Mouse (Mus musculus): Measurements from ENCODE around the gene Bhlhe40. TPM values are rescaled to one million over a fixed set of nuclear protein-coding genes. Genes with fewer than 3 reads are reported as not detected.

The Bhlhe40 gene
- polyA plus RNA-seq, 1 experiment from 2014 or later: 25.1 TPM

- Histone ChIP-seq H3K9me3 (replicated peaks) (no peaks in the 10 kb centered on the region), H3K9ac (no peak overlapping the region), H3K36me3 (no peaks in the 10 kb centered on the region), H3K4me3 (no peak overlapping the region), H3K4me2 (no peak overlapping the region), H3K27ac (no peak overlapping the region), H3K27me3 (no peaks in the 10 kb centered on the region), H3K4me1 (replicated peaks) (peaks cover 10% of the 10 kb centered on the region)
- no peak for ATAC-seq (replicated peaks; ENCODE audit: insufficient number of reproducible peaks, insufficient read depth, low FRiP score, low read depth)
- 36% methylated on average over 2 of the region's 2 CpGs for WGBS
Observed at GRCm38 (mm10) chr6:108655861-108656260, 4.6 kb upstream of the Bhlhe40 start.

DNA sequence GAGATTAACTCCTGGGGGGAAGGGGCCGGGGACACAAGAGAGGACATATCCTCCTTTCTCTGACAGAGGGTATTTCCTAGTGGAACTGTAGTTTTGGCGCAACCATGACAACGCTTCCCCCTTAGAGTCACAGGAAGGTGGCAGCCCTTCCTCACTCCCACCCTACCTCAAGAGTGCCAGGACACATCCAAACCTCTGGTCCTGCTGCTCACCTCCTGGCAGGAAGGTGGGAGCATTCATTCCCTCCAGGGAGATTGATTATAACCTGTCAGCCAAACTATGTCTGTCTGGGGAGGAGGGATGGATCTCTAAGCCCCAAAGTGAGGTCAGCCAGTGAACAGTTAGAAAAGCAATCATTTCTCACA lies 2.4 kb upstream of the Bhlhe40 start:
- ATAC-seq (replicated peaks; ENCODE audit: insufficient number of reproducible peaks, insufficient read depth, low FRiP score, low read depth): no peak
- peak overlapping the region; percentile 90 for H3K9ac ChIP-seq
- 62% methylated on average over 3 of the region's 3 CpGs for WGBS
- no peaks in the 10 kb centered on the region for H3K27me3 ChIP-seq
- H3K27ac ChIP-seq: peak overlapping the region; percentile 97
- H3K4me3 ChIP-seq: peak overlapping the region; percentile 84
- peak overlapping the region; percentile 71 for H3K4me2 ChIP-seq
- H3K36me3 ChIP-seq: no peaks in the 10 kb centered on the region
- H3K4me1 ChIP-seq (replicated peaks): peaks cover 19% of the 10 kb centered on the region
- no peaks in the 10 kb centered on the region for H3K9me3 ChIP-seq (replicated peaks)

DNA sequence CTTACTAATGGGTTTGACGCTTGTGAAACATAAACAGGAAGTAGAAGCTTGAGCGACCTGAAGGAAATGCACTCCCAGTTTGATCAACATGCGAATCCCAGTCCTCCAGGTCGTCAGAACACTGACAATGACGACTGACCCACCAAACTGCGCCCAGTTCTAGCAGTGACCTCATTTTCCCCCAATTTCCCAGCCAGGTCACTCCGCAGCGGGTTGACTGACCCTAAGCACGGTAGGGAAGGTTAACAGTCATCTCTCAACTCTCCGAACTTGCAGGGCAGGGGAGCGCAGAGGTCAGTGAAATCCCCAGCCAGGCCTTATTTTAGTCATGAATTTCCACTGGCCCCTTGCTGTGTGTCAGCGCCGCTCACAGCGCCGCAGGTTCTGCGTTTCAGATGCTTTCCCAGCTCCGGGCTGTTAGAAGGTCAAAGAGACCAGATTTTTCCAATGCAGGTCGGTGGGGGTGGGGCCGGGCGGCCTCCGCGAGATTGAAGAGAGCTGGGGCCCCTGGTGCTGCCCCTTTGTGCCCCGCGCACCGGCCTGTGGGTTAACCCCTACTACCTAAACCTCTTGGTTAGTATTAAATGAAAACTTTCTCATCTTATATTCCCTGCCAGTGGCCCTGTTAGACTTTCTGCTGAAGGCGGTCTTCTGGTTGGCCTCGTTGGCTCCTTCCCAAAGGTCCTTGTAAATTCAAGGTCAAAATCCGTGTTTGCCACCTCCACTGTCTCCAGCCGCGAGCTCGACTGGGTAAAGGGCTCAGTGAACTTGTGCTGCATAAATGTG lies 1.8 kb upstream of the Bhlhe40 start:
- Histone ChIP-seq H3K4me1 (replicated peaks) (peaks cover 24% of the 10 kb centered on the region), H3K36me3 (no peaks in the 10 kb centered on the region), H3K9me3 (replicated peaks) (no peaks in the 10 kb centered on the region), H3K9ac (peak overlapping the region; percentile 90), H3K4me3 (peak overlapping the region; percentile 84), H3K4me2 (peak overlapping the region; percentile 71), H3K27ac (peak overlapping the region; percentile 97), H3K27me3 (no peaks in the 10 kb centered on the region)
- ATAC-seq (replicated peaks; ENCODE audit: insufficient number of reproducible peaks, insufficient read depth, low FRiP score, low read depth): no peak
- 3% methylated on average over 31 of the region's 31 CpGs for WGBS

DNA sequence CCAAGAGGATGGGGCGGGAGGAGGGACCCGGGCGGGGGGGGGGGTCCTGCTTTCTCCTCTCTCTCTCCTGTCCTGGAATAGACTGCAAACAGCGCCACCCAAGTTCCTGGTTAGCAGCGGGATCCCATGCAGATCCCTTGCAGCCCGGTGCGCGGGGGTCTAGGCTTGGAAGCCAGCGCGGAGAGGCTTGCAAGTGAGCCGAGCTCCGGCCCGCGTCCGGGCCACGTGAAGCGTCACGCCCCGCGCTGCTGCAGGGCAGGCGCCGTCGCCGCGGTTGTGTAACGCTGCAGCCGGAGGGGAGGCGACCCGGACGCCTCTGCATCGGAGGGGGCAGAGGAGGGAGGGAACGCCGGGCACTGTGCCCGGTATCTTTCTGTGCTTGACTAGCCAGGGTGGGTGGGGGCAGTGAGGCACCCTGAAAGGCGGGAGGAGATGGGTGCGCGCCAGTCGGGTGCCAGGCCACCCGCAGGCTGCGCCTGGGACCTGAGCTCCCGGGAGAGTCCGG lies 1.2 kb upstream of the Bhlhe40 start:
- ATAC-seq (replicated peaks; ENCODE audit: insufficient number of reproducible peaks, insufficient read depth, low FRiP score, low read depth): peak; percentile 79
- WGBS: under 1% methylated on average over 41 of the region's 42 CpGs
- H3K9me3 ChIP-seq (replicated peaks): no peaks in the 10 kb centered on the region

DNA sequence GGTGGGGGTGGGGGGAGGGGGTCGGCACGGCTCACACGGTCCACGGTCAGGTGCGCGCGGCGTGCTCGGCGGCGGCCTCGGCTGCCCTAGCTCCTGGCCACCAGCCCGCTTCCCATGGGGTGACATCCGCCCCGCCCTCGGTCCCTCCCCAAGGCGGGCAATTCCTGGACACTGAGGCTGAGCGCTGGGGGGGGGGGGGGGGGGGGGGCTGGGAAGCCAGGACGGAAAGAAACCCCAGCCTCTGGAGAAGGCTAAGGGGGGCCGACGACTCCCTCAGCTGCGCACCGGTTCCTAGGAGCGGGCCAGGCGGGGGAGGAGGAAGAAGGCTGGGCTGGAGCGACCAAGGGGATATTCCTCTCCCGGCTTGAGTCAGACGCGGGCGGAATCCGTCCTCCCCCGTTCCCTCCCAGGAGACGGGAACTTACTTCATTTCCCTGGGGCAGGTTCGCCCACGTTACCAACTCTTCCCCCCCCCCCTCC lies 663 bp upstream of the Bhlhe40 start:
- peak overlapping the region; percentile 71 for H3K4me2 ChIP-seq
- H3K9ac ChIP-seq: peak overlapping the region; percentile 90
- peaks cover 32% of the 10 kb centered on the region for H3K4me1 ChIP-seq (replicated peaks)
- H3K27ac ChIP-seq: peak overlapping the region; percentile 97
- WGBS: 0% methylated on average over 16 of the region's 35 CpGs
- peak overlapping the region; percentile 84 for H3K4me3 ChIP-seq
- H3K36me3 ChIP-seq: peaks cover 6% of the 10 kb centered on the region; the same call in 1 of the 2 replicates
- H3K27me3 ChIP-seq: no peaks in the 10 kb centered on the region
- H3K9me3 ChIP-seq (replicated peaks): no peaks in the 10 kb centered on the region
- peak; percentile 85 for ATAC-seq (replicated peaks; ENCODE audit: insufficient number of reproducible peaks, insufficient read depth, low FRiP score, low read depth)

More for the DNA sequence above, 1.2 kb upstream of the Bhlhe40 start:
- H3K36me3 ChIP-seq: peaks cover under 1% of the 10 kb centered on the region; the same call in 1 of the 2 replicates
- H3K9ac ChIP-seq: peak overlapping the region; percentile 90
- H3K27me3 ChIP-seq: no peaks in the 10 kb centered on the region
- H3K4me1 ChIP-seq (replicated peaks): peaks cover 27% of the 10 kb centered on the region
- peak overlapping the region; percentile 97 for H3K27ac ChIP-seq
- H3K4me3 ChIP-seq: peak overlapping the region; percentile 84
- peak overlapping the region; percentile 71 for H3K4me2 ChIP-seq

DNA sequence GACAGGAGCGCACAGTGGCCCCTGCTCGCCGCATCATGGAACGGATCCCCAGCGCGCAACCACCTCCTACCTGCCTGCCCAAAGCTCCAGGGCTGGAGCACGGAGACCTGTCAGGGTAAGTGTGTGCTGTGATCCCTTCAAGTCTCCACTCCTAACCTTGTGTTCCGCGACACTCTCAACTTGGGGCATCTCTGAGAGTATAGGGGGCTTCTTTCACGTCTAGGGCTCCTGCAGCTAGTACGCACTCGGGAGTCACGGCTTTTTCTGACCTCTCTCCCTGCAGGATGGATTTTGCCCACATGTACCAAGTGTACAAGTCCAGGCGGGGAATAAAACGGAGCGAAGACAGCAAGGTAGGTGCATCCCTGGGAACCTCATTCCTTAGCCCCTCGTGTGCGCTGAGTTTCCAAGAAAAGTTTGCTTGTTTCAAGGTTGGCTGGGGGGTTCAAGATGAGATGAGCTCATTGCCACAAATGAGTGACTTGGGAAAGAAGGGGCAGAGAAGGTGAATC lies 505 bp downstream of the Bhlhe40 start:
- under 1% methylated on average over 18 of the region's 18 CpGs for WGBS
- H3K27ac ChIP-seq: peak overlapping the region; percentile 97
- ATAC-seq (replicated peaks; ENCODE audit: insufficient number of reproducible peaks, insufficient read depth, low FRiP score, low read depth): no peak

DNA sequence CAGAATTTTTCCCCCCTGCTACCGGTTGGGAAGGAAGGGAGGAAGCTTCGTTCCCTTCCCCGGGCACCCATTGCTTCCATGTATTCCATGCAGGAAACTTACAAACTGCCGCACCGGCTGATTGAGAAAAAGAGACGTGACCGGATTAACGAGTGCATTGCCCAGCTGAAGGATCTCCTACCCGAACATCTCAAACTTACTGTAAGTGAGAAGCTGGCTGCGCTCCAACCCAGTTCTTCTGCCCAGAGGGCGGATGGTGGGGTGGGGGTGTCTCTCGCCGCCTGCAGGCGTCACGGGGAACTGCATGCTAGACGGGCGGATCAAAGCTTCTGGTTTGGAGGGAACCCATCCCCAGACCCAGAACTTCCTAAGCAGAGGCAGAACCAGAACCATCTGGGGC lies 983 bp downstream of the Bhlhe40 start:
- peak overlapping the region; percentile 71 for H3K4me2 ChIP-seq
- no peaks in the 10 kb centered on the region for H3K27me3 ChIP-seq
- no peaks in the 10 kb centered on the region for H3K9me3 ChIP-seq (replicated peaks)
- peak overlapping the region; percentile 84 for H3K4me3 ChIP-seq
- peak overlapping the region; percentile 97 for H3K27ac ChIP-seq
- H3K36me3 ChIP-seq: peaks cover 20% of the 10 kb centered on the region
- peaks cover 47% of the 10 kb centered on the region for H3K4me1 ChIP-seq (replicated peaks)
- H3K9ac ChIP-seq: peak overlapping the region; percentile 90
- ATAC-seq (replicated peaks; ENCODE audit: insufficient number of reproducible peaks, insufficient read depth, low FRiP score, low read depth): no peak
- under 1% methylated on average over 17 of the region's 17 CpGs for WGBS

More for the DNA sequence above, 505 bp downstream of the Bhlhe40 start:
- peaks cover 44% of the 10 kb centered on the region for H3K4me1 ChIP-seq (replicated peaks)
- H3K4me2 ChIP-seq: peak overlapping the region; percentile 71
- H3K9ac ChIP-seq: peak overlapping the region; percentile 90
- no peaks in the 10 kb centered on the region for H3K27me3 ChIP-seq
- H3K4me3 ChIP-seq: peak overlapping the region; percentile 84
- H3K9me3 ChIP-seq (replicated peaks): no peaks in the 10 kb centered on the region
- H3K36me3 ChIP-seq: peaks cover 17% of the 10 kb centered on the region

- H3K9ac ChIP-seq: peak overlapping the region; percentile 90
- peak overlapping the region; percentile 84 for H3K4me3 ChIP-seq
- no peaks in the 10 kb centered on the region for H3K27me3 ChIP-seq
- H3K4me2 ChIP-seq: peak overlapping the region; percentile 71
- H3K4me1 ChIP-seq (replicated peaks): peaks cover 48% of the 10 kb centered on the region
- WGBS: 44% methylated on average over 6 of the region's 6 CpGs
- H3K36me3 ChIP-seq: peaks cover 20% of the 10 kb centered on the region
- H3K9me3 ChIP-seq (replicated peaks): no peaks in the 10 kb centered on the region
- ATAC-seq (replicated peaks; ENCODE audit: insufficient number of reproducible peaks, insufficient read depth, low FRiP score, low read depth): no peak
- H3K27ac ChIP-seq: peak overlapping the region; percentile 97
Observed at GRCm38 (mm10) chr6:108661890-108662289, 1.5 kb downstream of the Bhlhe40 start.

DNA sequence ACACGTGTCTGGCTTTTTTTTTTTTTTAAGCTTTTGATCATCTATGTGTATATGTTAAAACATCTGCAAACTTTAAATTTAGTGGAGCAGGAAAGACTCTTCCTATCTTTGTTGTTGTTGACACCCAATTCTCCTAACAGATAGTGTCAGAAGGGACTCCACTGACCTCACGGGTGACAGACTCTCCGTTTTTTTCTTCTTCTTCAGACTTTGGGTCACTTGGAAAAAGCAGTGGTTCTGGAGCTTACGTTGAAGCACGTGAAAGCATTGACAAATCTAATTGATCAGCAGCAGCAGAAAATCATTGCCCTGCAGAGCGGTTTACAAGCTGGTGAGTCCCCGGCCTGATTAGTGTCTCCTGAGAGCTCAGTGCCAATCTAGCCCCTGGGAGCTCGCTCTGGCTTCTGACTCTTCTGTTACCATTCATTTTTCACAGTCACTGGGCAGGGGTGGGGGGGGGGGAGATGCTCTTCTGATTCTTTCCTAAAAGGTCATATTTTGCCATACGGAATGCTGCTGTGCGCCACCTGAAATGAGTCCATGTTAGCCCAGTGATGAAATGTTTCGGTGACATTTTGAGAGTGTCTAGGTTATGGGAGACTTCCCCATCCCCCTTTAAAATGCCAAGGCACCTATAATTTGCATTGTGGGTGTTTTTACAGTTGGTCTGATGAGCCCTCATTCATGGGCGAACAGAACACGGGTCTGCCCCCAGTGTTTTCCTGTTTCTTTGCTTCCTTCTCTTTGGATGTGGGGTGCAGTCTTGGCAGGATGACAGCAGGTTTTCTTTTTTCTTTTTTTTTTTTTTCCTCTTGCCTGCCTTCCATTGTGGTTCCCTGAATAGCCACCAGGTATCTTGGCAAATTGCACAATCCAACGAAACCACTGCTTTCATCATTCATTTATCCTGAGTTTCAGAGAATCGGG lies 2.1 kb downstream of the Bhlhe40 start:
- no peaks in the 10 kb centered on the region for H3K9me3 ChIP-seq (replicated peaks)
- ATAC-seq (replicated peaks; ENCODE audit: insufficient number of reproducible peaks, insufficient read depth, low FRiP score, low read depth): no peak
- H3K9ac ChIP-seq: peak overlapping the region; percentile 90
- H3K36me3 ChIP-seq: peaks cover 20% of the 10 kb centered on the region
- H3K4me2 ChIP-seq: peak overlapping the region; percentile 71
- peaks cover 55% of the 10 kb centered on the region for H3K4me1 ChIP-seq (replicated peaks)
- no peaks in the 10 kb centered on the region for H3K27me3 ChIP-seq
- H3K4me3 ChIP-seq: peak overlapping the region; percentile 84
- 58% methylated on average over 15 of the region's 15 CpGs for WGBS
- H3K27ac ChIP-seq: no peak overlapping the region

DNA sequence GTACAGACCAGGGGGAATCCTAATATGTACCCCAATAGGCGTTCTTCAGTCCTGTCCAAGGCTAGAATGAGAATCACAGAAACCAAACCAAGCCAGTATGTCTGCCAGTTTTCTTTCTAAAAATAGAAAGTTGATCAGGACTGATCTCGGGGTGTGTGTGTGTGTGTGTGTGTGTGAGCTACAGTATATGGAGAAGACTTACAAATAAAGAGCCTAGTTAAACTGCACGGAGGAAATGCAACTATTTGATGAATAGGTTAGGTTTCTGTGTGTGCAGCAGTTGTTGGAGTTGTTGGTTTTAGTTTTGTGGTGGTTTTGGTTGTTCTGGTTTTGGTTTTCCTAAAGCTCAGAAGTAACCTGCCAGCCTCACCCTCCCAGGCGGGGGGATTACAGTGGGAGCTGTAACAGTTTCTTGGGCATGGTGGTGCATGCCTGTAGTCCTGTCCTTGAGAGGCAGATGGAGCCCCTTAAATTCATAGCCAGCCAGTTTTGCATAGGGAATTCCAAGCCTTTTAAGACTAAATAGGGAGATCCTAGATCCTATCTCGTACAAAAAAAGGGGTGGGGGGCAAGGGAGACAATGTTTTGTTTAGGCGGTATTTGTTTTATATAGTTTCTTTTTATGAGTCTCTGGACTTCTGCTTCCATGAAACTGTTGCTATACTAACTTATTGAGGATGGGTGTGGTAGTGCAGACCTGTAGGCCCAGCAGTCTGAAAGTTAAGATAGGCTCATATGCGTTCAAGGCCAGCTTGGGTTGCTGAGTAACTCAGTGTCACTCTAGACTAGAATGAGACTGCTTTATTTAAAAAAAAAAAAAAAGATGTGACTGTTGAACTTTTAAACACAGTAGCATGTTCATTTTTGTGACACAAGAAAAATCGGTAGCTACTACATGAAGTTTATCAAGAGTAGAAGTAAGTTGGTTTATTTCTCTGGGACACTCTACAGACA lies 3.1 kb downstream of the Bhlhe40 start:
- Histone ChIP-seq H3K4me1 (replicated peaks) (peaks cover 58% of the 10 kb centered on the region), H3K4me2 (peak overlapping the region; percentile 71), H3K4me3 (peak overlapping the region; percentile 84), H3K9ac (peak overlapping the region; percentile 33), H3K9me3 (replicated peaks) (no peaks in the 10 kb centered on the region), H3K27ac (no peak overlapping the region), H3K27me3 (no peaks in the 10 kb centered on the region), H3K36me3 (peaks cover 20% of the 10 kb centered on the region)
- WGBS: 71% methylated on average over 8 of the region's 8 CpGs
- ATAC-seq (replicated peaks; ENCODE audit: insufficient number of reproducible peaks, insufficient read depth, low FRiP score, low read depth): no peak

Measured in heart, embryonic 15.5 days (tissue).